8 mouse cellular contexts compared by ENCODE assay signal in genomic region chr5:111891261-111891693, GRCm38 (mm10).
A peak's percentile ranks its signal among the peaks of the same experiment; 100 is the strongest.
DNase-seq lines count a peak whose midpoint lies in the region; ATAC-seq and TF ChIP-seq lines count a peak whose summit lies in the region.

No protein-coding gene starts in this region.

- no peaks in the 10 kb centered on the region for H3K9me3 ChIP-seq in forebrain, postnatal 0 days (ENCODE audit: low read length)
- H3K9me3 ChIP-seq in kidney, embryonic 15.5 days (replicated peaks): no peaks in the 10 kb centered on the region
- no peaks in the 10 kb centered on the region for H3K9me3 ChIP-seq in neural tube, embryonic 13.5 days

- H3K4me2 ChIP-seq in forebrain, postnatal 0 days (ENCODE audit: low read depth): no peak overlapping the region
- no peak overlapping the region for H3K4me2 ChIP-seq in kidney, embryonic 15.5 days
- no peak overlapping the region for H3K4me2 ChIP-seq in neural tube, embryonic 13.5 days

- 58% methylated on average over 8 of the region's 8 CpGs for WGBS in forebrain, postnatal 0 days
- WGBS in kidney, embryonic 15.5 days: 60% methylated on average over 8 of the region's 8 CpGs
- WGBS in neural tube, embryonic 13.5 days: 77% methylated on average over 8 of the region's 8 CpGs

- peak overlapping the region; percentile 50; the same call in 1 of the 2 replicates for H3K27ac ChIP-seq in forebrain, postnatal 0 days (ENCODE audit: low read depth, low read length)
- H3K27ac ChIP-seq in kidney, embryonic 15.5 days: peak overlapping the region; percentile 84
- peak overlapping the region; percentile 56 for H3K27ac ChIP-seq in neural tube, embryonic 13.5 days (replicated peaks)

- H3K4me1 ChIP-seq in forebrain, postnatal 0 days (ENCODE audit: insufficient read depth): peaks cover 20% of the 10 kb centered on the region
- peaks cover 35% of the 10 kb centered on the region for H3K4me1 ChIP-seq in kidney, embryonic 15.5 days
- H3K4me1 ChIP-seq in neural tube, embryonic 13.5 days (replicated peaks): peaks cover 49% of the 10 kb centered on the region

- ATAC-seq in forebrain, postnatal 0 days: no peak
- ATAC-seq in kidney, embryonic 15.5 days (replicated peaks; ENCODE audit: low FRiP score): no peak
- ATAC-seq in neural tube, embryonic 13.5 days (ENCODE audit: low read depth): no peak
- no peak for ATAC-seq in CD4-positive, CD25-positive, alpha-beta regulatory T cell, adult 4 months

- no peak overlapping the region for H3K4me3 ChIP-seq in forebrain, postnatal 0 days (ENCODE audit: low read depth, low read length)
- no peak overlapping the region for H3K4me3 ChIP-seq in kidney, embryonic 15.5 days (replicated peaks)
- no peak overlapping the region for H3K4me3 ChIP-seq in neural tube, embryonic 13.5 days

- no peak for TF ChIP-seq CTCF in forebrain, postnatal 0 days (IDR thresholded peaks at IDR 0.05; ENCODE audit: low read depth)

- H3K27me3 ChIP-seq in forebrain, postnatal 0 days (ENCODE audit: insufficient read depth, low read length): no peaks in the 10 kb centered on the region
- H3K27me3 ChIP-seq in kidney, embryonic 15.5 days: peaks cover 71% of the 10 kb centered on the region
- peaks cover 45% of the 10 kb centered on the region for H3K27me3 ChIP-seq in neural tube, embryonic 13.5 days

- DNase-seq in kidney, adult 18-20 months: peak; percentile 12
- no peak for DNase-seq in kidney, adult 8-10 months
- no peak for DNase-seq in forebrain, postnatal 0 days
- no peak for DNase-seq in frontal cortex, postnatal 36 days (ENCODE audit: low spot score in 2 of 2)
- no peak for DNase-seq in urinary bladder, postnatal 4 days (ENCODE audit: low spot score in 2 of 2)

- H3K9ac ChIP-seq in forebrain, postnatal 0 days: no peak overlapping the region
- no peak overlapping the region for H3K9ac ChIP-seq in kidney, embryonic 15.5 days
- H3K9ac ChIP-seq in neural tube, embryonic 13.5 days: no peak overlapping the region

- H3K36me3 ChIP-seq in forebrain, postnatal 0 days (ENCODE audit: insufficient read depth): no peaks in the 10 kb centered on the region
- no peaks in the 10 kb centered on the region for H3K36me3 ChIP-seq in kidney, embryonic 15.5 days
- no peaks in the 10 kb centered on the region for H3K36me3 ChIP-seq in neural tube, embryonic 13.5 days
